Mouse (Mus musculus) hindbrain, embryonic 10.5 days (tissue): ENCODE results near the gene Hook2. TPM values are rescaled to one million over a fixed set of nuclear protein-coding genes. Genes with fewer than 3 reads are reported as not detected.

ENCODE experiments used
- polyA plus RNA-seq: library from polyadenylated mRNA; unstranded; fragments of >200 nt; fragmentation: Nextera tagmentation; extraction: Ambion mirVana; gene quantifications from 2 replicates; pipeline ENCODE4 v1.2.1, GENCODE M21; 2016

Hook2 gene
- polyA plus RNA-seq, 1 experiment from 2014 or later, result 14.5 TPM

Other genes starting within 250 kb of the Hook2 start
- 0.07 and 0.29 TPM in 2 replicates for gene Nfix, start 190.3 kb upstream of the Hook2 start, polyA plus RNA-seq
- 3.8 and 5.5 TPM in 2 replicates for gene Dand5, start 167.8 kb upstream of the Hook2 start, polyA plus RNA-seq
- gene Gadd45gip1, start 159.1 kb upstream of the Hook2 start, polyA plus RNA-seq, result 43.7 and 45.8 TPM in 2 replicates
- gene Rad23a, start 149.9 kb upstream of the Hook2 start, polyA plus RNA-seq, result 115 TPM in 2 replicates
- 783 and 812 TPM in 2 replicates for gene Calr, start 143.7 kb upstream of the Hook2 start, polyA plus RNA-seq
- gene Farsa, start 133.6 kb upstream of the Hook2 start, polyA plus RNA-seq, result 129 and 134 TPM in 2 replicates
- gene Syce2, start 118.5 kb upstream of the Hook2 start, polyA plus RNA-seq, result 61.5 and 67.1 TPM in 2 replicates
- 35.5 and 43.4 TPM in 2 replicates for gene Gcdh, start 96.7 kb upstream of the Hook2 start, polyA plus RNA-seq
- 18.2 and 21.5 TPM in 2 replicates for gene Klf1, start 88.7 kb upstream of the Hook2 start, polyA plus RNA-seq
- gene Dnase2a, start 82.0 kb upstream of the Hook2 start, polyA plus RNA-seq, result 5.8 and 6.6 TPM in 2 replicates
- 5.0 and 12.7 TPM in 2 replicates for gene Mast1, start 53.2 kb upstream of the Hook2 start, polyA plus RNA-seq
- 0.55 and 0.88 TPM in 2 replicates for gene Rtbdn, start 43.6 kb upstream of the Hook2 start, polyA plus RNA-seq
- not detected in 2 replicates for gene Gm49661, start 21.2 kb upstream of the Hook2 start, polyA plus RNA-seq
- gene Prdx2, start 21.0 kb upstream of the Hook2 start, polyA plus RNA-seq, result 1,241 and 1,456 TPM in 2 replicates
- 137 and 146 TPM in 2 replicates for gene Rnaseh2a, start 20.8 kb upstream of the Hook2 start, polyA plus RNA-seq
- gene Junb, start 11.9 kb upstream of the Hook2 start, polyA plus RNA-seq, result 6.5 and 8.7 TPM in 2 replicates
- not detected in 2 replicates for gene Best2, start 23.9 kb downstream of the Hook2 start, polyA plus RNA-seq
- gene Asna1, start 34.7 kb downstream of the Hook2 start, polyA plus RNA-seq, result 162 and 176 TPM in 2 replicates
- gene Trir, start 36.2 kb downstream of the Hook2 start, polyA plus RNA-seq, result 149 and 164 TPM in 2 replicates
- gene Tnpo2, start 46.3 kb downstream of the Hook2 start, polyA plus RNA-seq, result 27.4 and 28.4 TPM in 2 replicates
- 28.0 and 33.4 TPM in 2 replicates for gene Fbxw9, start 69.5 kb downstream of the Hook2 start, polyA plus RNA-seq
- gene Gm5741, start 77.4 kb downstream of the Hook2 start, polyA plus RNA-seq, result 0.86 and 1.0 TPM in 2 replicates
- gene Dhps, start 81.2 kb downstream of the Hook2 start, polyA plus RNA-seq, result 73.7 and 75.2 TPM in 2 replicates
- gene Wdr83os, start 90.1 kb downstream of the Hook2 start, polyA plus RNA-seq, result 134 and 136 TPM in 2 replicates
- 63.4 TPM in 2 replicates for gene Wdr83, start 90.7 kb downstream of the Hook2 start, polyA plus RNA-seq
- gene Man2b1, start 92.7 kb downstream of the Hook2 start, polyA plus RNA-seq, result 19.8 and 23.1 TPM in 2 replicates
- gene Zfp791, start 132.5 kb downstream of the Hook2 start, polyA plus RNA-seq, result 0.81 and 1.7 TPM in 2 replicates
- not detected in 2 replicates for gene Cks1brt, start 161.3 kb downstream of the Hook2 start, polyA plus RNA-seq
- gene Olfr371, start 235.4 kb downstream of the Hook2 start, polyA plus RNA-seq, result not detected in 2 replicates